Mouse (Mus musculus) T-cell, adult 66 days (primary cell): ENCODE data around the gene Pdcd6. TPM values are rescaled to one million over a fixed set of nuclear protein-coding genes. Genes with fewer than 3 reads are reported as not detected.

Experiments
- total RNA-seq, 2 experiments: library from RNA; stranded (reverse); gene quantifications; 3 replicates in 1 of 2; 4 replicates in 1 of 2; pipeline ENCODE4 v1.2.4; 2023

Pdcd6 gene
- 100 to 1,000 TPM; 126 to 138 TPM for total RNA-seq

GRCm38 (mm10) chr13:74317170-74317849 lies at the start of gene Pdcd6:
Gene Pdcd6 (minus strand): TSS chr13:74317580.

GRCm38 (mm10) chr13:74363859-74364235 lies 46.5 kb upstream of the Pdcd6 start, which contains the start of gene Lrrc14b:
Gene Lrrc14b (minus strand): TSS chr13:74364005.

DNA sequence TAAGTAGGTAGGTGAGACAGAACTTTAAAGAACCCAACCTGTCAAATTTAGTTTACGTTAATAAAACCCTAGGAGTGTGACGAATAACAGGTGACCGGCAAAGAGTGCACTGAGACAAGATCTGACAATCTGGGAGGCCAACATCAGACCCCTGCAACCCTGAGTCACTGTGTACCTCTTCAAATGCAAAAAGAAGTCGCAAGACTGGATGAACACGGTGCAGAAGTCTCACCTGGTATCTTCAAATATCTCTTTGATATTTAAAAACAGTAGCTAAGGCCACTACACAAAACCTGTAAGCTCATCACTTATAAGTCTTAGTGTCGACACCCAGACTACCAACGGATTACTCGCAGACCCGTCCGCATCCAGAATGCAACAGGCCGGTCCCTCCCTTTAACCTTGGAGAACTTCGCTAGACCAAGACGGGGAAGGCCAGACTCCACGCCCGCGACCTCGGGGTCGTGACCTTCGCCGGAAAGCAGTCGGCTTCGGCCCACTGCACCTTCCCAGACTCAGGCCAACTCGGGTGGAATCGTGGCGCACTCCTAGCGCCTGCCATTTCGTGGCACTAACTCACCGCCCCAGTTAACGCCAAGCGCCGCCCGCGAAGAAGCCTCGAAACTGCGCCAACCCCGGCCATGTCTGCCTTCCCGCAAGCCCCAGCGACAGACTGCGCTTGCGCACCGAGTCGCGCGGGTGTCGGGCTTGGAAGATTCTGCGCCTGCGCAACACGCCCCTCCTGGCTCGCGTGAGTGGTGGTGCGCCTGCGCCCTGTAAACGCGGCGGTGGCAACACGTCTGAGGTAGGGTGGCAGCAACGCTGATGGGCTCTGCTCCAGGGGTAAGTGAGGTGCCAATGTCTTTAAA lies 32.4 kb upstream of the Pdcd6 start, which contains the start of the genes Sdha and Ccdc127:
Sdha (minus strand) TSS at position 715 of the 869 bp plus-strand sequence.
Ccdc127 (plus strand) TSS at position 744 of the 869 bp plus-strand sequence.

DNA sequence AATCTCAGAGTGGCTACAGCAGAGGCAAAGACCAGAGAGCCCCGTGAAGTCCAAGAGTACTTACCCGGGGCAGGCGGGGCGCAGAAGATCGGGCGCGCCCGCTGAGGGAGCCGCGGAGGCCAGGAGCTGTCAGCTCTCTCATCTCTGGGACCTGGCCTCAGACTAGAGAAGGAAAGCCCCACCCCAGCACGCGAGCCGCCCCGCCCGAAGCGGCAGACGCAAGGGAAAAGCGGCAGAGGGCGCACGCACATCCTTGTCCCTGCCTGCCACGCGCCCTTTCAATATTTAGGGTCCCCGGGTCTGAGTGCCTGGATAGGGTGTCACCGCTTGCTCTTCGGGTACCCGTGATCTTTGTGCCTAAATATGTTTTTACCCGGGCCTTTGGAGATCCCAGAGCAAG lies 25.2 kb downstream of the Pdcd6 start, which contains the start of gene Ahrr:
Ahrr (minus strand) TSS at position 165 of the 400 bp plus-strand sequence.

Other genes with a start within 250 kb of the Pdcd6 start
- not detected for gene Slc9a3, start 196.1 kb downstream of the Pdcd6 start, total RNA-seq
- 10 to 100 TPM; 51.2 to 52.2 TPM for gene Exoc3, start 108.8 kb downstream of the Pdcd6 start, total RNA-seq
- 1 to 10 TPM in 1 of 2 experiments, not detected in 1; 2.7 TPM for gene Ahrr, start 25.2 kb downstream of the Pdcd6 start, total RNA-seq
- 100 to 1,000 TPM; 175 to 182 TPM for gene Sdha, start 32.7 kb upstream of the Pdcd6 start, total RNA-seq
- gene Ccdc127, start 32.7 kb upstream of the Pdcd6 start, total RNA-seq: 10 to 100 TPM; 21.5 to 29.9 TPM
- not detected for gene Lrrc14b, start 46.4 kb upstream of the Pdcd6 start, total RNA-seq
- 1 to 10 TPM in 1 of 2 experiments, under 1 TPM in 1; 0.50 to 2.3 TPM for gene Zfp72, start 73.3 kb upstream of the Pdcd6 start, total RNA-seq
- gene Ftl1-ps1, start 82.1 kb upstream of the Pdcd6 start, total RNA-seq: 100 to 1,000 TPM; 378 to 399 TPM
- 10 to 100 TPM; 10.3 to 10.5 TPM for gene Zfp825, start 176.4 kb upstream of the Pdcd6 start, total RNA-seq